Mouse (Mus musculus): ENCODE data around the gene Riiad1.

The Riiad1 gene

DNA sequence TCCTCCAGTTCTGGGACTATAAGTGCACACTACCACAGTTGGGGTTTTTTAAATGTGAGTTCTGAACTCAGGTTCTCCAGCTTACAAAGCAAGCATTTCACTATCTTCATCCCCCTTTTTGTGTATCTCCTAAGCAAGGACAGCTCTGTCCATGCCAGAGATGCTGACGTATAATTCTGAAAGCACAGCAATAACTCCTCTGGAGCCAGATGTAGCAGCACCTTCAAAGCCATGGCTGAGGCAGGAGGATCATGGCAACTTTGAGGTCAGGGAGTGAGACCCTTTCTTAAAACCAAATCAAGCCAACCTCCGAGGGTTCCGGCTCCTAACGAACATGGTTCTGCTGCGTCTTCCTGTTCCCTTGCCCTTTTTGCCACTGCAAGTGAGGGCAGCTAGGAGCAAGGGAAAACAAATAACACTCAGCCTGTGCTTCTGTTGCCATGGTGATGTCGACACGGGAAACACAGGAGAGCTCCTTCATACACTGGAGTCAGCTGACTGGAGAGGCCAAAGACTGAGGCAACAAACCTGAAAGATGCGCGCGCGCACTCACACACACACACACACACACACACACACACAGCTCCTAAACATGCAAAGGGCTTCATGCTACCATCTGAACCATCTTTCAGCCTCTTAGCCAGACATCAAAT is 16.1 kb downstream of the Riiad1 start:
- DNase-seq (ENCODE audit: low spot score), result no peak

DNA sequence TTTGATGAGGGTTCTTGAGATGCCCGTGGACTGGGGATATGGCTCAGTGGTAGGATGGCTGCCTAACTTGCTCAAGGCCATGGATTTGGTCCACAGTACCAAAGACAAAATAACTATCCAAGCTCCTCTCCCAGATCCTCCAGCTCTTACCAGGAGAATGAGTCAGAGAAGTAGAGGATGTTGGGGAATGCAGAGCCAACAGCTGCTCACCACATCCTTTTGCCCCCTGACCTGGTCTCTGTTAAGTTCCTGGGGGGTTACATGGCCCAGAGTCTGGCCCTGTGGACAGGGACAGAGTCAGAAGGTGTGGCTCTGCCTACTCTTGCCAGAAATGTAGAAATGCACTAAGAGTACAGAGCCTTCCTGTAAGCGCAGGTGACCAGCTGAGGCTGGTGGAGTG is 20.3 kb downstream of the Riiad1 start:
- DNase-seq (ENCODE audit: low spot score), result no peak

DNA sequence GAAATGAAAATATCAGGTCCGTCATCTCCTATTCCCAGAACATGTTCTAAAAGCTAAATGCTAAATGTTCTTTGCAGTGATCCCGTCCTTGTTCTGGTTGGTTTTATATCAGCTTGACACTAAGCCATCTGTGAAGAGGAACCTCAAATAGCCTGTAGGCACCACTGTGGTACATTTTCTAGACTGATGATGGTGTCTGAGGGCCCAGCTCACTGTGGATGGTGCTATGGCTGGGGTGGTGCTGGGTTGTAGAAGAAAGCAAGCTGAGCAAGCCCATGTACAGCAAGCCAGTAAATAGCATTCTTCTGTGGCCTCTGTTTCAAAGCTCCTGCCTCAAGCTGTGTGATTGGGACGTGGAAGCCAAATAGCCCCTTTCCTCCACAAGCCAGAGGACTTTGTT is 23.1 kb downstream of the Riiad1 start:
- DNase-seq (ENCODE audit: low spot score), result no peak

DNA sequence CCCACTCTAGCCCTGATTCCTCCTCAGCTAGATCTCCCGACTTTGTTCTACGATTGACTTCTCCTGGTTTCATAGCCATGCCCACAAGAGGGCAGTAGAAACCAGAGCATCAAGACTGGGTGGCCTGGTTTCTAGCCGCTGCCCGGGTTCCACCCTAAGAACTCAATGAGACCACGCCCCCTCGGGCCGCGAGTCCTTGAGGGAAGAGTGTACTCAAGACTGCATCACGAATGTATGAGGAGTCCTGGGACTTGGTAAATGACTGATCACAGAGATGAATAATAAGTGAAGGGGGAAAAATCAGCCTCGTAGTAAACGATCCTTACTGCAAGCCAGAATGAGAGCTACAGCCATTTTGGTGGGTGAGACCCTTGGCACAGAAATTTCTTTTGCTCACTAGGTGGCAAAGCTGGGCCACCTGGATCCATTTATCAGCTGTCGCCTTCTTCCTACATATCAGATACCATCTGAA is 23.6 kb downstream of the Riiad1 start:
- peak; percentile 86 for DNase-seq (ENCODE audit: low spot score)

DNA sequence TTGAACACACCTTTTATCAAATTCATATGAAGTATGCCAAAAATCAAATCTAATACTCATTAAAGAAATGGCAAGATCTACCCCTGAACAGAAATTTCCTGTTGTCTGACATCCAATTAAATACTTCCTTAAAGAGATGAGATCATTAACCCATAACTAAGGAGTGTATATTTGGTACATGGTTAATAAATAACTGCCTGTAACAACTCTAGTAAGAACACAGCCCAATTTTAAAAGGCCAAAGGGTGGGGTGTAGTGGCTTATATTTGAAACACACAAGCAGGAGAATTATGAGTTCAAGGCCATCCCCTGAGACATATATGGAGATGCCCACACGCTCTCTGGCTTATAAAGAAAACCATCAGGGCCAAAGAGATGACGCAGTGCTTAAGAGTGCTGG is 30.8 kb downstream of the Riiad1 start:
- no peak for DNase-seq (ENCODE audit: low spot score)

DNA sequence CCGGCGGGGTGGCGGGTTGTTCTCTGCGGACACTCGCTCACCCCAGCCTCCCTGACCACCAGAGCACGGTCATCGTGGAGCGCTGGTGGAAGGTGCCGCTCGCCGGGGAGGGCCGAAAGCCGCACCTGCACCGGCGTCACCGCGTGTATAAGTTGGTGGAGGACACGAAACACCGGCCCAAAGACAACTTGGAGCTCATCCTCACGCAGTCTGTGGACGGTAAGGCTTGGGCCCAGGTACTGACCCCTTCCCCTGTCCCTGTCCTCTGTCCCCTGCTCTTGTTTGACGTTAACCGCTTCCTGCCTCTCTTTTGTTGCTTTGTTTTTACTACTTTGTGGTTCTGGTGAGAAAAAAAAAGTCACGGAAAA is 36.6 kb downstream of the Riiad1 start, which contains the start of gene Oaz3:
Oaz3 (minus strand) TSS at position 319 of the 368 bp plus-strand sequence.
- DNase-seq (ENCODE audit: low spot score), result no peak

DNA sequence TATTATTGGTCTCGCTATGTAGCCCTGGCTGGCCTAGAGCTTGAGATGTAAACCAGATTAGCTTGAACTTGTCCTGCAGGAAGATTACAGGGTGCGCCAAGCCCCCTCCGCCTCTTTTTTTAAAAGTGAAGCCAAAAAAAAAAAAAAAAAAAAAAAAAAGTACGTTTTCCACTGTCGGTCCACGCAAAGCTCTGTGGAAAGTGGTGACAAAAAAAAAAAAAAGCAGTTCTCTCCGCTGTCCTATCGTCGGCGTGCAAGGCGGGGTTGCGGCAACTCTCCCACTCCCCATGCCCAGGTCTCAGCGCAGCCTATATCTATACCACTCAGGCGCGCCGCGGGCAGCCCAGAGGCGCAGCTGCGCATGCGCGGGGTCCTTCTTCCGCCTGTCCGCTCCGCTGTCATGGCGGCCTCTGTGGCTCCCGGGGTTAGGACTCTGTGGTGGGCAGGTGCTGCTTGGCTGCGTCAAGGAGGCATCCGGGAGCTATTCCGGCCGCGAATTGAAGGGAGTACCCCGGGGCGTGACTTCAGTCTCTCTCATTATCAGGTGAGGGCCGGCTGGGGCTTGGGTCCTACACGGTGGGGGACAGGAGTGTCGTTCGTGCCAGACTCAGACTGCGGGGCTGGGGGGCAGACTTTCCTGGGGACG is 37.1 kb downstream of the Riiad1 start, which contains the start of gene Mrpl9:
Mrpl9 (plus strand) TSS at position 368 of the 646 bp plus-strand sequence.
- peak; percentile 95 for DNase-seq (ENCODE audit: low spot score)

DNA sequence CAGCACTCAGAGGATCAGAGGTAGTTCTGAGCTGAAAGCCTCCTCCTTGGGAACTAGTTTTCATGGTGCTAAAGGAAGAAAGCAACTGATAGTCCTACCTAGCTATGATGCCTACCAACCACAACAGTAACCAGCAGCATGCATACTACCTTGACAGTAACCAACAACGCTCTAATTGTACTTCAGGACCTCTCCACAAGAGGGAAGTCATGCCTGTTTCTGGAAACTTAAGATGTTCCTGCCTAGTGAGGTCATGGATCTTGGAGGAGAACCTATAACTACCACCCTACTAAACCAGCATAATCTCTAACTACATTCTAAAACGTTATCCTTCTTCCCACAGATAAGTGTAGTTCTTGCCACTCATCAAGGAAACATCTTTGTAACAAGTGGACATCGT is 39.0 kb downstream of the Riiad1 start:
- DNase-seq (ENCODE audit: low spot score), result no peak

DNA sequence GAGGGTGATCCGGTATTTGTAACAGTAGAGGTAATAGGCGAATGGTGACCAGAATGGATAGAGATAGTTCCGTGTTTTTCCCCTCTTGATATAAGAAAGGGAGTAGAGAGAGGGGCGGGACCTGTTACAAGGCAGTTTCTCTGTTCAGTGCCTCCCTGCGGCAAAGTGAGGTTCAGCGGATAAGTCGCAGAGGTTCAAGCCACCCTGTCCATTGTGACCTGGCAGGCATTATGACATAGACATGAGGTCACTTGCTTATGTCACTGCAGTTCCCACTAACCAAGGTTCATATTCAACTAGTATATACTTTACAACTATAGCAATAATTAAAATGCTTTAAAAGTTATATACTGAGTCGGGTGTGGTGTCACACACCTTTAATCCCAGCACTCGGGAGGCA is 43.7 kb downstream of the Riiad1 start:
- DNase-seq (ENCODE audit: low spot score), result no peak

DNA sequence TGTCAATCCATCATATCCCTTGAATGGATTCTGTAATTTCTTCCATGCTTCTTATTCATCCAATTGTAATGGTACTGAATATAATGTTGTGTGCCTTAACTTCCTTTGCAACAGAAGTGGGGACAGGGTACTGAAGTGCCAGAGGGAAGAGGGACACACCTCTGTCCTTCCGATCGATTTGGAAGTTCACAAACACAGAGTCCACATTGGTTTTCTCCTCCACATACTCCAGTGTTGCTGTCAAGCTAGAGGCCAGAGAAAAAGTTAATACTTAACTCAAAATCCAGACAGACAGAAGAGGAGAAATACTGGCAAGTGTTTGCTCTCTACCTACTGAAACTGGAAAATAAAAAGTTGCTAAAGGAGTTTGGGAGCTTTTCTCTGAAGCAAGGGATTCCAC is 45.8 kb downstream of the Riiad1 start:
- no peak for DNase-seq (ENCODE audit: low spot score)

DNA sequence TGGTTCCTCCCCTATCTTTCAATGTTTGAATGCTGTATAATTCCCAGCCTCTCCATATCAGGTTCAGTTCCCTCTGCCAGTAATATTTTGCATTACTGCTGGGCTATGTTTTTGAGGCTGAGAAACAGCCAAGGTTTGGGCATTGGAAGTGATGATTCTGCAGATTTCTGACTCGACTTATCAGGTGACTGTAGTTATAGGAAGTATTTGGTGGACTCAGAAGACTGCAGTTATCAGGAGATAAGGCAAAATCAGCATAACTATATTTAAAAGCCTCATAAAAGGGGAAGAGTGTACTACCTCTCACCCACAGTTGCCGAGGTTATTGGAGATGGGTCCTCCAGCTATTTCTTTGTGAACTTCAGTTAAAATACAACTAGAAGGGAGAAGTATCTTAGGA is 49.2 kb downstream of the Riiad1 start:
- DNase-seq (ENCODE audit: low spot score), result no peak

All from urinary bladder, postnatal 14 days (tissue).